8 mouse cellular contexts compared by ENCODE assay signal in the genomic region with DNA sequence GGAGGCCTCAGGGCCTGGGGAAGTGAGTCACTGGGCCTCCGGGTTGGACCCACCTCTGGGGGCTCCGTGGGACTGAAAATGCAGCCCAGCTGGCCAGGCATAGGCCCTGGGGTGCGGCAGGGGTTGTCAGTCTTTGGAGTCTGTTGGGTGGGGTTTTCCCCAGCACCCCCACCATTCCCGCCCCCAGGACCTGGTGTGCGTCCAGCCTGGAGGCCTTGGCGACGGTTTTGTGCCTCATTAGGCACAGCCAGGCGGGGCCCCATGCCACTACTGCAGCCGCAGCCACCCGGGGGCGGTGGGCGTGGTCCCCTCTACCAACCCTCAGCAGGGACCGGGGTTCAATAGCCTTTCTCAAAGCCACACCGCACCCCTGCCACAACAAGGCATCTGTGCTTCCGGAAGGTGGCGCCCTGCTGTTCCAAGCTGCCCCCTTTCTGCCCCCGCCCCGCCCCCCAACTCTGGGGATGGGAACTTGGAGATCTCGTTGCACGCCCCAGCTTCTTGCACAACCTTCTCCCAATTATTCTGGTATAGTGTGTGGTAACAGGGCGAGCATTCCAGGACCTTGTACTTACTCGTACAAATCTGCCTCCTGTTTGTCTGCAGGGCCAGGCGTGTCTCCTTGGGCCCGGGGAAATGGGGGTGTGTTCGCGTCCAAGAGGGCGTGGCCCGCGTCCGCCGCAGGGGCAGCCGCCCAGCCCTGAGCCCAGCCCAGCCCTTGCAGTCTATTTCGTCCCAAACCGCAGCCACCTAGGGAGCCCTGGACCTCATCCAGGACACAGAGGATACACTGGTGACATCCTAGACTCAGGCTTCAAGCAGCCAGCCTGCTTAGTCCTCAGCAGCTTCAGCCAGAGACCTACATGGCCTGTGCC. TPM values are rescaled to one million over a fixed set of nuclear protein-coding genes. Genes with fewer than 3 reads are reported as not detected.
DNase-seq lines count a peak whose midpoint lies in the region; ATAC-seq and TF ChIP-seq lines count a peak whose summit lies in the region.

No protein-coding gene starts in this region.

- peak; percentile 23 to 32 for DNase-seq in frontal cortex, postnatal 14 days (ENCODE audit: low spot score in 2 of 2)
- DNase-seq in frontal cortex, postnatal 25 days (ENCODE audit: low spot score in 2 of 2): no peak
- peak; percentile 34 to 46 for DNase-seq in kidney, adult 8-10 months
- peak; percentile 49 for DNase-seq in liver, embryonic 11.5 days (ENCODE audit: low spot score)
- peak; percentile 70 for DNase-seq in midbrain, postnatal 0 days (ENCODE audit: low spot score)
- peak; percentile 17 for DNase-seq in thymus, adult 2 months

- no peaks in the 10 kb centered on the region for H3K36me3 ChIP-seq in embryonic facial prominence, embryonic 13.5 days
- no peaks in the 10 kb centered on the region for H3K36me3 ChIP-seq in heart, embryonic 11.5 days (ENCODE audit: control insufficient read depth, insufficient read depth, low read length)
- H3K36me3 ChIP-seq in liver, embryonic 11.5 days (ENCODE audit: control insufficient read depth, insufficient read depth, low read length): no peaks in the 10 kb centered on the region
- no peaks in the 10 kb centered on the region for H3K36me3 ChIP-seq in midbrain, postnatal 0 days (ENCODE audit: insufficient read depth, low read length)
- no peaks in the 10 kb centered on the region for H3K36me3 ChIP-seq in thymus, adult 2 months (ENCODE audit: control insufficient read depth, insufficient read depth, low read length)

- H3K4me3 ChIP-seq in embryonic facial prominence, embryonic 13.5 days: peak overlapping the region; percentile 42
- H3K4me3 ChIP-seq in heart, embryonic 11.5 days (ENCODE audit: low read depth, low read length): peak overlapping the region; percentile 46
- H3K4me3 ChIP-seq in liver, embryonic 11.5 days (ENCODE audit: low read depth, low read length): peak overlapping the region; percentile 41
- H3K4me3 ChIP-seq in midbrain, postnatal 0 days (ENCODE audit: low read depth, low read length): peak overlapping the region; percentile 28
- 0 out of 2 replicates have a peak overlapping the region, but pooled peaks have one; percentile 8 for H3K4me3 ChIP-seq in thymus, adult 2 months (ENCODE audit: control insufficient read depth, insufficient read depth, low read length)

- H3K27me3 ChIP-seq in embryonic facial prominence, embryonic 13.5 days: no peaks in the 10 kb centered on the region
- no peaks in the 10 kb centered on the region for H3K27me3 ChIP-seq in heart, embryonic 11.5 days (ENCODE audit: control insufficient read depth, insufficient read depth, low read length)
- H3K27me3 ChIP-seq in liver, embryonic 11.5 days (replicated peaks; ENCODE audit: control insufficient read depth, insufficient read depth, low read length): no peaks in the 10 kb centered on the region
- H3K27me3 ChIP-seq in midbrain, postnatal 0 days (ENCODE audit: insufficient read depth, low read length): no peaks in the 10 kb centered on the region
- no peaks in the 10 kb centered on the region for H3K27me3 ChIP-seq in thymus, adult 2 months (ENCODE audit: control insufficient read depth, insufficient read depth, low read length)

- peak; percentile 84 for ATAC-seq in embryonic facial prominence, embryonic 13.5 days (ENCODE audit: insufficient number of reproducible peaks, insufficient read depth, low FRiP score, low TSS enrichment, low read depth)
- ATAC-seq in heart, embryonic 11.5 days (replicated peaks; ENCODE audit: insufficient number of reproducible peaks, low FRiP score, low TSS enrichment): peak; percentile 63
- peak; percentile 64 for ATAC-seq in liver, embryonic 11.5 days (replicated peaks; ENCODE audit: low FRiP score)
- peak; percentile 66 for ATAC-seq in midbrain, postnatal 0 days (ENCODE audit: low FRiP score)

- peak overlapping the region; percentile 69 for H3K4me2 ChIP-seq in embryonic facial prominence, embryonic 13.5 days
- H3K4me2 ChIP-seq in heart, embryonic 11.5 days: peak overlapping the region; percentile 76
- H3K4me2 ChIP-seq in liver, embryonic 11.5 days: peak overlapping the region; percentile 57
- H3K4me2 ChIP-seq in midbrain, postnatal 0 days (ENCODE audit: low read depth, low read length, poor library complexity, severe bottlenecking): peak overlapping the region; percentile 60

- TF ChIP-seq POLR2A in thymus, adult 2 months (IDR thresholded peaks at IDR 0.05; ENCODE audit: control insufficient read depth, extremely low read depth, insufficient read depth, low read length, poor library complexity): no peak

- H3K9ac ChIP-seq in embryonic facial prominence, embryonic 13.5 days: peak overlapping the region; percentile 70
- peak overlapping the region; percentile 70 for H3K9ac ChIP-seq in heart, embryonic 11.5 days (ENCODE audit: low read depth, low read length)
- peak overlapping the region; percentile 16; the same call in 1 of the 2 replicates for H3K9ac ChIP-seq in liver, embryonic 11.5 days (ENCODE audit: low read depth, low read length)
- peak overlapping the region; percentile 56 for H3K9ac ChIP-seq in midbrain, postnatal 0 days (replicated peaks; ENCODE audit: low read length, poor library complexity, severe bottlenecking)

- whole genome bisulfite sequencing in embryonic facial prominence, embryonic 13.5 days: 0% methylated on average over 33 of the region's 34 CpGs
- WGBS in heart, embryonic 11.5 days (ENCODE audit: insufficient replicate concordance): 2% methylated on average over 34 of the region's 34 CpGs
- WGBS in liver, embryonic 11.5 days: 1% methylated on average over 34 of the region's 34 CpGs
- 2% methylated on average over 34 of the region's 34 CpGs for WGBS in midbrain, postnatal 0 days
- 2% methylated on average over 34 of the region's 34 CpGs for WGBS in thymus, adult 2 months

- peak overlapping the region; percentile 93 for H3K27ac ChIP-seq in embryonic facial prominence, embryonic 13.5 days
- peak overlapping the region; percentile 35; the same call in 1 of the 2 replicates for H3K27ac ChIP-seq in heart, embryonic 11.5 days (ENCODE audit: low read depth, low read length)
- H3K27ac ChIP-seq in liver, embryonic 11.5 days (ENCODE audit: low read depth, low read length): no peak overlapping the region
- H3K27ac ChIP-seq in midbrain, postnatal 0 days (ENCODE audit: low read depth, low read length): peak overlapping the region; percentile 51; the same call in 1 of the 2 replicates
- no peak overlapping the region for H3K27ac ChIP-seq in thymus, adult 2 months (ENCODE audit: control insufficient read depth, insufficient read depth, low read length)

- H3K9me3 ChIP-seq in embryonic facial prominence, embryonic 13.5 days: no peaks in the 10 kb centered on the region
- no peaks in the 10 kb centered on the region for H3K9me3 ChIP-seq in heart, embryonic 11.5 days (replicated peaks; ENCODE audit: control insufficient read depth, low read length)
- H3K9me3 ChIP-seq in liver, embryonic 11.5 days (ENCODE audit: control insufficient read depth, low read length): no peaks in the 10 kb centered on the region
- H3K9me3 ChIP-seq in midbrain, postnatal 0 days (ENCODE audit: low read length): no peaks in the 10 kb centered on the region

- TF ChIP-seq CTCF in midbrain, postnatal 0 days (IDR thresholded peaks at IDR 0.05): peak; percentile 38
- TF ChIP-seq CTCF in thymus, adult 2 months (IDR thresholded peaks at IDR 0.05; ENCODE audit: borderline replicate concordance, control insufficient read depth, extremely low read depth, insufficient read depth, low read length, poor library complexity): no peak

- H3K4me1 ChIP-seq in embryonic facial prominence, embryonic 13.5 days: peaks cover 18% of the 10 kb centered on the region
- H3K4me1 ChIP-seq in heart, embryonic 11.5 days (ENCODE audit: control insufficient read depth, insufficient read depth, low read length): peaks cover 4% of the 10 kb centered on the region; the same call in 1 of the 2 replicates
- peaks cover 6% of the 10 kb centered on the region; the same call in 1 of the 2 replicates for H3K4me1 ChIP-seq in liver, embryonic 11.5 days (replicated peaks; ENCODE audit: control insufficient read depth, insufficient read depth, low read length)
- peaks cover 8% of the 10 kb centered on the region; the same call in 1 of the 2 replicates for H3K4me1 ChIP-seq in midbrain, postnatal 0 days (ENCODE audit: insufficient read depth, low read length)
- H3K4me1 ChIP-seq in thymus, adult 2 months (replicated peaks; ENCODE audit: control insufficient read depth, insufficient read depth, low read length): peaks cover 4% of the 10 kb centered on the region; the same call in 1 of the 2 replicates

RNA-seq across cellular contexts. Expression of a gene that starts 26.1 kb away (rescaled TPM):
- polyA plus RNA-seq in embryonic facial prominence, embryonic 13.5 days (2015; fragmentation: Nextera tagmentation; extraction: Ambion mirVana): 52.9 and 59.2 TPM in 2 replicates
- polyA plus RNA-seq in heart, embryonic 11.5 days (2014; fragmentation: Nextera tagmentation; extraction: Ambion mirVana): 4.5 and 5.7 TPM in 2 replicates
- 4.3 and 4.9 TPM in 2 replicates for polyA plus RNA-seq in liver, embryonic 11.5 days (2014; fragmentation: Nextera tagmentation; extraction: Ambion mirVana)
- total RNA-seq in midbrain, postnatal 0 days (2014; rRNA removed): 61.3 and 69.1 TPM in 2 replicates
- polyA plus RNA-seq in midbrain, postnatal 0 days (2015; fragmentation: Nextera tagmentation; extraction: Ambion mirVana): 15.0 and 15.7 TPM in 2 replicates
- polyA plus RNA-seq in thymus, adult 2 months (2012; rRNA removed): 11.9 and 14.2 TPM in 2 replicates

Comparison
In these comparisons a context has a peak if more than half of its experiments do, and no peak if none do; other contexts are left out.
1. DNase-seq: peak in frontal cortex, postnatal 14 days (2 of 2), kidney, adult 8-10 months (2 of 2), liver, embryonic 11.5 days (single experiment), midbrain, postnatal 0 days (single experiment) and thymus, adult 2 months (single experiment); none in frontal cortex, postnatal 25 days (0 of 2).
2. H3K27ac ChIP-seq: peak in embryonic facial prominence, embryonic 13.5 days (single experiment), heart, embryonic 11.5 days (single experiment) and midbrain, postnatal 0 days (single experiment); none in liver, embryonic 11.5 days (single experiment) and thymus, adult 2 months (single experiment).
3. H3K9ac ChIP-seq: peak in every context shown above with its lines; median percentile 70 in embryonic facial prominence, embryonic 13.5 days; 70 in heart, embryonic 11.5 days; 56 in midbrain, postnatal 0 days; 16 in liver, embryonic 11.5 days.
4. Peak in every context shown above with its lines, with median percentiles within 50 percentile points of each other: ATAC-seq, H3K4me2 ChIP-seq and H3K4me3 ChIP-seq.